Mouse (Mus musculus) erythroblast, embryonic 14.5 days (primary cell): ENCODE measurements at regions not wholly inside any gene's neighbourhood (a gene's known extent, or its start where the extent isn't known, plus 50 kb on each side); places are given as distances from the start of the nearest gene placed in this dataset.
"Not testable (repeated sequence)": the region's sequence is repeated elsewhere in the genome, so short reads cannot be mapped to it uniquely, and the experiment has no call there.

ENCODE experiments used
- GATA1 ChIP-seq: IDR thresholded peaks from 2 replicates; pipeline ENCODE4 v1.6.1; 2012; ENCODE audit warnings: low read length, inconsistent platforms, mixed read lengths
- TAL1 ChIP-seq: IDR thresholded peaks from 3 replicates; pipeline ENCODE4 v1.6.1; 2012; ENCODE audit warnings: low read length, inconsistent platforms, mixed read lengths

- not testable (repeated sequence) for TF ChIP-seq TAL1, GATA1
Measured at GRCm38 (mm10) chr10:117562850-117563248, 66.5 kb upstream of the Cpm start.
